15 mouse cellular contexts compared by ENCODE assay signal in the genomic region with DNA sequence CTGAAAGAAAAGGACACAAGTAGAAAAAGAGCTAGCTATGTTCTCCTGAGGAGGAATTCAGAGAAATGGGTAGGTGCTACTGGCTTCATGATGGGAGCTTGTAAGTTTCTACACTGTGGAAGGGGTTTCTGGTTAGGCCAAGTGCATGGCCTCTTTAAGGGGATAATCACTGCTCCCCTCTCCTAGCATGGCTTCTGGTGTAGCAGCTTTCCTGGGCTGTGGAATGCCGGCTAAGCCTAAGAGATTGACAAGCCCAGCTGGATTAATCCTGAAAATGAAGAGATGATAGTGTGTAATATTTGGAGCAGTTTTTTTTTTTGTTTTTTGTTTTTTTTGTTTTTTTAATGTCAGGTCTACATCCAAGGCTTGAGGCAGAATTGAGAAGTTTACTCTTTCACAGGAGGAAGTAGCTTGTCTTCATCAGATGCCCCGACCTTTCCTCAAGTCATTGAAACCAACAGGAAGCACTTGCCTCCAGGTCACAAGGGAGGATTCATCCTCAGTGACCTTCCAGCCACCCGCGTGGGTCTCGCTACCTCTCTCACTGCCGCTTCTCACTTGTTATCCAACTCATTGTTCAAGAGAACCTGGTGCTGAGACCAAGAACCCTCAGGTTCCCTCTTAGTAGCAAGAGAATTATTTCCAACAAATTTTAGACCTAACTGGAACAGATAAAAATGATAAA.
"Had no signal": no experiment of that assay in that cellular context is flagged by ENCODE, and none has a peak within 500 bp of the region (broad histone marks: within the 10 kb centered on the region; RNA-seq: fewer than 3 reads in every experiment).

No protein-coding gene starts in this region.

- H3K4me3 ChIP-seq: left cerebral cortex, adult 2 months; limb, embryonic 10.5 days; midbrain, embryonic 13.5 days; neural tube, embryonic 12.5 days had no signal

- H3K9me3 ChIP-seq: limb, embryonic 10.5 days; midbrain, embryonic 13.5 days; neural tube, embryonic 12.5 days had no signal

- H3K4me2 ChIP-seq: midbrain, embryonic 13.5 days; neural tube, embryonic 12.5 days had no signal

- H3K4me1 ChIP-seq: neural tube, embryonic 12.5 days had no signal

- ATAC-seq: intestine, postnatal 0 days; lung, postnatal 0 days; midbrain, embryonic 13.5 days had no signal

- H3K9ac ChIP-seq: liver, embryonic 14.5 days; midbrain, embryonic 13.5 days; neural tube, embryonic 12.5 days had no signal

- H3K27me3 ChIP-seq: midbrain, embryonic 13.5 days; neural tube, embryonic 12.5 days had no signal

- H3K36me3 ChIP-seq: limb, embryonic 10.5 days; midbrain, embryonic 13.5 days; neural tube, embryonic 12.5 days had no signal

- DNase-seq: kidney, adult 8-10 months; kidney, postnatal 25 days; lung, adult 2 months; lung, postnatal 36 days; retina, postnatal 1 day; right cerebral cortex, postnatal 14 days; thymus, adult 18-20 months; thymus, postnatal 25 days had no signal

- H3K27ac ChIP-seq: left cerebral cortex, adult 2 months; limb, embryonic 10.5 days; liver, embryonic 14.5 days; midbrain, embryonic 13.5 days; neural tube, embryonic 12.5 days had no signal
